Mouse (Mus musculus): ENCODE measurements around the gene Atg4d.

DNA sequence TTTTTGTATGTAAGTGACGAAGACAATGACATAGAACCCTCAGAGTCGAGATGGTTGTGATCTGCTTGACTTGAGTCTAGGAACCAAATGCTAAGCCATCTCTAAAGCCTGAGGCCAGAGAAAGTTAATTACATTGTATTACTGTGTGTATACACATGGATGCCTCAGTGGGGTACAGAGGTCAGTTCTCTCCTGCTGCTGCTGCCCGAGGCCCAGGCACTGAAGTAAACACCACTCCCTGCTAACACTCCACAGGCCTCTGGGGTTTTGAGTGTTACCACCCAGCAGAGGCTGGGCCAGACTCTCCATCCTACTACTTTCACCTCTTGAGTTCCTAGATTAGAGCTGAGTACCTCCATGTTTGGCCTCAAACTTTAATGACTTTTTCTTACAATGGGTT, 18.9 kb downstream of the Atg4d start:
- TF ChIP-seq CTCF (IDR thresholded peaks at IDR 0.05; ENCODE audit: low read depth, low read length) (no peak), POLR2A (IDR thresholded peaks at IDR 0.05; ENCODE audit: extremely low read depth, insufficient read depth, low read length) (no peak)
